Mouse (Mus musculus): ENCODE measurements around the gene Acod1. TPM values are rescaled to one million over a fixed set of nuclear protein-coding genes. Genes with fewer than 3 reads are reported as not detected.
A peak's percentile ranks its signal among the peaks of the same experiment; 100 is the strongest.

Acod1 gene
- 0.03 TPM in 1 of 2 replicates, not detected in the other for polyA plus RNA-seq (2012; rRNA removed)

GRCm38 (mm10) chr14:103046677-103047076, at the start of gene Acod1:
TSS of gene Acod1 (plus strand) at chr14:103046977.
- DNase-seq (ENCODE audit: low read depth), result no peak
- TF ChIP-seq CTCF (IDR thresholded peaks at IDR 0.05; ENCODE audit: borderline replicate concordance, extremely low read depth, insufficient read depth, insufficient read length) (no peak), POLR2A (IDR thresholded peaks at IDR 0.05; ENCODE audit: borderline replicate concordance, extremely low read depth, insufficient read depth, insufficient read length, poor library complexity, severe bottlenecking) (no peak)

- TF ChIP-seq POLR2A (IDR thresholded peaks at IDR 0.05; ENCODE audit: borderline replicate concordance, extremely low read depth, insufficient read depth, insufficient read length, poor library complexity, severe bottlenecking) (no peak), CTCF (IDR thresholded peaks at IDR 0.05; ENCODE audit: borderline replicate concordance, extremely low read depth, insufficient read depth, insufficient read length) (no peak)
- DNase-seq (ENCODE audit: low read depth), result no peak
Measured at GRCm38 (mm10) chr14:103007737-103008136, 39.0 kb upstream of the Acod1 start.

GRCm38 (mm10) chr14:103011782-103012181, 35.0 kb upstream of the Acod1 start:
- DNase-seq (ENCODE audit: low read depth), result peak; percentile 59
- TF ChIP-seq CTCF (IDR thresholded peaks at IDR 0.05; ENCODE audit: borderline replicate concordance, extremely low read depth, insufficient read depth, insufficient read length) (peak; percentile 58; the same call in 1 of the 2 replicates), POLR2A (IDR thresholded peaks at IDR 0.05; ENCODE audit: borderline replicate concordance, extremely low read depth, insufficient read depth, insufficient read length, poor library complexity, severe bottlenecking) (no peak)

- TF ChIP-seq CTCF (IDR thresholded peaks at IDR 0.05; ENCODE audit: borderline replicate concordance, extremely low read depth, insufficient read depth, insufficient read length), result peak; percentile 84
- no peak for TF ChIP-seq POLR2A (IDR thresholded peaks at IDR 0.05; ENCODE audit: borderline replicate concordance, extremely low read depth, insufficient read depth, insufficient read length, poor library complexity, severe bottlenecking)
Measured at GRCm38 (mm10) chr14:103012563-103013150, 34.1 kb upstream of the Acod1 start.

GRCm38 (mm10) chr14:103017009-103017408, 29.8 kb upstream of the Acod1 start:
- TF ChIP-seq CTCF (IDR thresholded peaks at IDR 0.05; ENCODE audit: borderline replicate concordance, extremely low read depth, insufficient read depth, insufficient read length), result no peak
- no peak for DNase-seq (ENCODE audit: low read depth)

More at GRCm38 (mm10) chr14:103012563-103013150, 34.1 kb upstream of the Acod1 start:
- peak; percentile 84 for DNase-seq (ENCODE audit: low read depth)

GRCm38 (mm10) chr14:103020046-103020445, 26.7 kb upstream of the Acod1 start:
- DNase-seq (ENCODE audit: low read depth), result peak; percentile 61
- TF ChIP-seq CTCF (IDR thresholded peaks at IDR 0.05; ENCODE audit: borderline replicate concordance, extremely low read depth, insufficient read depth, insufficient read length), result no peak
- TF ChIP-seq POLR2A (IDR thresholded peaks at IDR 0.05; ENCODE audit: borderline replicate concordance, extremely low read depth, insufficient read depth, insufficient read length, poor library complexity, severe bottlenecking), result no peak

- no peak for TF ChIP-seq POLR2A (IDR thresholded peaks at IDR 0.05; ENCODE audit: borderline replicate concordance, extremely low read depth, insufficient read depth, insufficient read length, poor library complexity, severe bottlenecking)
- TF ChIP-seq CTCF (IDR thresholded peaks at IDR 0.05; ENCODE audit: borderline replicate concordance, extremely low read depth, insufficient read depth, insufficient read length), result no peak
- DNase-seq (ENCODE audit: low read depth), result no peak
Measured at GRCm38 (mm10) chr14:103029203-103029602, 17.6 kb upstream of the Acod1 start.

- TF ChIP-seq POLR2A (IDR thresholded peaks at IDR 0.05; ENCODE audit: borderline replicate concordance, extremely low read depth, insufficient read depth, insufficient read length, poor library complexity, severe bottlenecking) (no peak), CTCF (IDR thresholded peaks at IDR 0.05; ENCODE audit: borderline replicate concordance, extremely low read depth, insufficient read depth, insufficient read length) (no peak)
- DNase-seq (ENCODE audit: low read depth), result no peak
Measured at GRCm38 (mm10) chr14:103033271-103033823, 13.4 kb upstream of the Acod1 start.

GRCm38 (mm10) chr14:103034076-103034475, 12.7 kb upstream of the Acod1 start:
- TF ChIP-seq POLR2A (IDR thresholded peaks at IDR 0.05; ENCODE audit: borderline replicate concordance, extremely low read depth, insufficient read depth, insufficient read length, poor library complexity, severe bottlenecking) (no peak), CTCF (IDR thresholded peaks at IDR 0.05; ENCODE audit: borderline replicate concordance, extremely low read depth, insufficient read depth, insufficient read length) (no peak)
- DNase-seq (ENCODE audit: low read depth), result no peak

- no peak for DNase-seq (ENCODE audit: low read depth)
- TF ChIP-seq CTCF (IDR thresholded peaks at IDR 0.05; ENCODE audit: borderline replicate concordance, extremely low read depth, insufficient read depth, insufficient read length), result no peak
- no peak for TF ChIP-seq POLR2A (IDR thresholded peaks at IDR 0.05; ENCODE audit: borderline replicate concordance, extremely low read depth, insufficient read depth, insufficient read length, poor library complexity, severe bottlenecking)
Measured at GRCm38 (mm10) chr14:103037016-103037415, 9.8 kb upstream of the Acod1 start.

- no peak for DNase-seq (ENCODE audit: low read depth)
- no peak for TF ChIP-seq POLR2A (IDR thresholded peaks at IDR 0.05; ENCODE audit: borderline replicate concordance, extremely low read depth, insufficient read depth, insufficient read length, poor library complexity, severe bottlenecking)
- TF ChIP-seq CTCF (IDR thresholded peaks at IDR 0.05; ENCODE audit: borderline replicate concordance, extremely low read depth, insufficient read depth, insufficient read length), result no peak
Measured at GRCm38 (mm10) chr14:103048292-103049086, 1.7 kb downstream of the Acod1 start.
